Mouse (Mus musculus) ES-E14 (cell line): Measurements from ENCODE around the gene Igfbp7. TPM values are rescaled to one million over a fixed set of nuclear protein-coding genes. Genes with fewer than 3 reads are reported as not detected.

Experiments
- DNase-seq: peaks from one replicate; pipeline ENCODE4 v3.0.0-alpha.2; 2013; ENCODE audit warnings: low read depth, low spot score
- H3K27ac ChIP-seq: 2 replicates; pipeline ENCODE4 v1.5.1; 2012; ENCODE audit warnings: low read depth, mild to moderate bottlenecking, low read length, moderate library complexity, mixed read lengths; ENCODE audit not compliant: poor library complexity, insufficient read depth, severe bottlenecking
- H3K36me3 ChIP-seq: 2 replicates; pipeline ENCODE4 v1.6.1; 2012; ENCODE audit warnings: mild to moderate bottlenecking, low read length, moderate library complexity, mixed read lengths; ENCODE audit not compliant: control insufficient read depth, poor library complexity, insufficient read depth, severe bottlenecking
- H3K4me1 ChIP-seq, 2 experiments: fragments of 150-350 bp in 1 of 2; sonication (generic) in 1 of 2; 2 replicates each; pipeline ENCODE4 v1.6.1; 2012; ENCODE audit warnings: low read length in 2 of 2, mild to moderate bottlenecking in 1 of 2, mixed read lengths in 1 of 2; ENCODE audit not compliant: control insufficient read depth in 2 of 2, insufficient read depth in 2 of 2, poor library complexity in 1 of 2
- H3K4me3 ChIP-seq, 2 experiments: fragments of 150-350 bp in 1 of 2; sonication (generic) in 1 of 2; 2 replicates each; pipeline ENCODE4 v1.5.1; 2012; ENCODE audit warnings: low read length in 2 of 2, low read depth in 1 of 2, mild to moderate bottlenecking in 1 of 2, mixed read lengths in 1 of 2; ENCODE audit not compliant: insufficient read depth in 1 of 2, poor library complexity in 1 of 2, severe bottlenecking in 1 of 2
- H3K9ac ChIP-seq: 2 replicates; pipeline ENCODE4 v1.6.1; 2012; ENCODE audit warnings: low read depth, mild to moderate bottlenecking, low read length, mixed read lengths; ENCODE audit not compliant: poor library complexity, insufficient read depth, severe bottlenecking
- H3K9me3 ChIP-seq: fragments of 150-350 bp; sonication (generic); 2 replicates; pipeline ENCODE4 v1.6.1; 2012; ENCODE audit warnings: low read depth, mild to moderate bottlenecking, low read length; ENCODE audit not compliant: control insufficient read depth, insufficient read depth
- CHD2 ChIP-seq: IDR thresholded peaks from 2 replicates; pipeline ENCODE4 v1.6.1; 2014; ENCODE audit warnings: mild to moderate bottlenecking, low read depth, low read length, inconsistent platforms
- HCFC1 ChIP-seq: IDR thresholded peaks from 2 replicates; pipeline ENCODE4 v1.6.1; 2012; ENCODE audit warnings: low read length, inconsistent platforms, borderline replicate concordance; ENCODE audit not compliant: insufficient read depth
- MAFK ChIP-seq: IDR thresholded peaks from 2 replicates; pipeline ENCODE4 v1.6.1; 2014; ENCODE audit warnings: mild to moderate bottlenecking, low read depth, low read length, inconsistent platforms; ENCODE audit not compliant: insufficient read depth
- ZC3H11A ChIP-seq: IDR thresholded peaks from 2 replicates; pipeline ENCODE4 v1.6.1; 2012; ENCODE audit warnings: low read depth, mild to moderate bottlenecking, inconsistent platforms, low read length, borderline replicate concordance
- ZNF384 ChIP-seq: IDR thresholded peaks from 2 replicates; pipeline ENCODE4 v1.6.1; 2012; ENCODE audit warnings: low read depth, low read length, inconsistent platforms
- in situ Hi-C, 2 experiments: fragments of 600-800 bp; cut with MboI; formaldehyde crosslinking; loops; one replicate each; pipeline ENCODE4 v1.15.1; 2025; ENCODE audit warnings: low sequenced_read_pairs in 2 of 2, inconsistent platforms in 1 of 2; ENCODE audit not compliant: unreplicated experiment in 2 of 2
- total RNA-seq: library from RNA; depleted of rRNA; stranded (reverse); fragments of 300-350 nt; gene quantifications from 2 replicates; pipeline ENCODE4 v1.2.3, GENCODE M21; 2012

Gene Igfbp7
- total RNA-seq, 1 experiment: 65.2 TPM

GRCm38 (mm10) chr5:77398285-77399057 is 9.4 kb downstream of the Igfbp7 start:
- in situ Hi-C loops: no loop called here
- Histone ChIP-seq H3K27ac (no peak overlapping the region), H3K36me3 (no peaks in the 10 kb centered on the region), H3K4me1 (peaks cover 0 to 5% of the 10 kb centered on the region in 2 experiments; a peak in 1 of 4 replicates), H3K4me3 (no peak overlapping the region), H3K9me3 (no peaks in the 10 kb centered on the region), H3K9ac (no peak overlapping the region)
- no peak for DNase-seq
- TF ChIP-seq ZNF384 (no peak), HCFC1 (no peak), CHD2 (no peak), MAFK (no peak), ZC3H11A (no peak)

- DNase-seq: no peak
- Histone ChIP-seq H3K9ac (no peak overlapping the region), H3K27ac (no peak overlapping the region), H3K4me3 (no peak overlapping the region), H3K9me3 (no peaks in the 10 kb centered on the region), H3K36me3 (no peaks in the 10 kb centered on the region), H3K4me1 (no peaks in the 10 kb centered on the region)
- TF ChIP-seq ZNF384: no peak
- no peak for TF ChIP-seq CHD2
- no peak for TF ChIP-seq ZC3H11A
- in situ Hi-C loops: no loop called here
These were observed 13.7 kb downstream of the Igfbp7 start for GRCm38 (mm10) chr5:77393990-77394618.

- Histone ChIP-seq H3K4me3 (no peak overlapping the region), H3K27ac (no peak overlapping the region), H3K9ac (no peak overlapping the region), H3K9me3 (no peaks in the 10 kb centered on the region), H3K36me3 (no peaks in the 10 kb centered on the region), H3K4me1 (no peaks in the 10 kb centered on the region)
- TF ChIP-seq MAFK: no peak
- TF ChIP-seq HCFC1: no peak
- no peak for TF ChIP-seq CHD2
- no peak for TF ChIP-seq ZC3H11A
- TF ChIP-seq ZNF384: no peak
- DNase-seq: no peak
- in situ Hi-C loops: no loop called here
These were observed 14.7 kb downstream of the Igfbp7 start for GRCm38 (mm10) chr5:77393094-77393619.

GRCm38 (mm10) chr5:77390272-77390671 is 17.6 kb downstream of the Igfbp7 start:
- H3K9me3 ChIP-seq: no peaks in the 10 kb centered on the region
- in situ Hi-C loops: no loop called here
- no peaks in the 10 kb centered on the region for H3K4me1 ChIP-seq
- no peak for DNase-seq
- no peak overlapping the region for H3K27ac ChIP-seq
- H3K36me3 ChIP-seq: no peaks in the 10 kb centered on the region
- H3K9ac ChIP-seq: no peak overlapping the region
- TF ChIP-seq ZC3H11A (no peak), HCFC1 (no peak), ZNF384 (no peak), CHD2 (no peak), MAFK (no peak)
- no peak overlapping the region for H3K4me3 ChIP-seq
